Mouse (Mus musculus) heart, adult 18-20 months (tissue): ENCODE data around the gene Mxi1. TPM values are rescaled to one million over a fixed set of nuclear protein-coding genes. Genes with fewer than 3 reads are reported as not detected.

Experiments
- DNase-seq, 2 experiments: peaks; one replicate each; pipeline ENCODE4 v3.0.0; 2021 to 2022; ENCODE audit warnings: mixed read lengths in 1 of 2
- total RNA-seq, 2 experiments: library from RNA; stranded (reverse); gene quantifications; 2 replicates each; pipeline ENCODE4 v1.2.3; 2021

Gene Mxi1
- total RNA-seq, 2 experiments from 2014 or later = 37.8 to 42.7 TPM

DNA sequence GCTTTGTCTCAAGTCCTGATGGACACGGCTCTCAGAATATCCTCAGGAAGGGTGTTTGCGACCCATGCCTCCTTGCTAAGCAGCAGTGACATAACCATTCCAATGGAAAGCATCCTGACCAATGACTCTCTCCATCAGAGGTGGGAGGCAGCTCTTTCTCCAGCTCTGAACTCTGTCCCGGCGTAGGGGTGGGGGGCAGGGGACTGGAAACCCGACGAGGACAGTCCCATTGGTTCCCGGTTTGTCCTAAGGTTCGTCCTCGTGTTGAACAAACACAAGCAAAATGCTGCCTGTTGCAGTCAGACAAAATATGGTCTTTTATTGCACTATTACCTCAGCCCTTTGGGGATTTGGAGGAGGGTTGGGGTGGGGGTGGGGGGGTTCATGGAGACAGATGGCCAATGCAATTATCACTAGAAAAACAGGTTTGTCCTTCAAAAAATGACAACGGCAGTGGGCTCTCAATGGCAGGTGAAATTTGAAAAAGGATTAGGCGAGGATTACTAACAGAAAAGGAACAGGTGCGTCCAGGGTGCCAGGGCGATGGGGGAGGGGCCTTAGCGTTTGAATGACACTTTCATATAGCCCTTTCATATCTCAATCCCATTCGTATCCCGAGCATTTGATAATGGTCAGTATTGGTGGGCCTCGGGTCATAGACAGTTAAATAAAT, 11.0 kb upstream of the Mxi1 start:
- DNase-seq = no peak

DNA sequence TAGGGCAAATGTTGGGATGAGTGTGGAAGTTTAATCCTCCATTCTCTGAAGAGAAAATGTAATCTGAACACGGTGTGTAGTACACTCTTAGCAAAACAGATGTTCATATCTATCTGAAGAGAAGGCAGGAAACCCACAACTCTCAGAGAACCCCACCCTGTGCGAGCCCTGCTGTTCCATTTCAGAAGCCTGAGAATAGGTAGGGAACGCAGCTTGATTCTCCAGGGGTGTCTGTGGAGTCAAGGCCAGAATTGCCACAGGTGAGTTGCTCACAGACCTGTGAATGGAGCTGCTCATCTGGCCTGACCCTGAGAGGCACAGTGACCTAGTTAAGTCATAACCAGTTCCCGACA, 10.5 kb upstream of the Mxi1 start:
- DNase-seq = no peak

DNA sequence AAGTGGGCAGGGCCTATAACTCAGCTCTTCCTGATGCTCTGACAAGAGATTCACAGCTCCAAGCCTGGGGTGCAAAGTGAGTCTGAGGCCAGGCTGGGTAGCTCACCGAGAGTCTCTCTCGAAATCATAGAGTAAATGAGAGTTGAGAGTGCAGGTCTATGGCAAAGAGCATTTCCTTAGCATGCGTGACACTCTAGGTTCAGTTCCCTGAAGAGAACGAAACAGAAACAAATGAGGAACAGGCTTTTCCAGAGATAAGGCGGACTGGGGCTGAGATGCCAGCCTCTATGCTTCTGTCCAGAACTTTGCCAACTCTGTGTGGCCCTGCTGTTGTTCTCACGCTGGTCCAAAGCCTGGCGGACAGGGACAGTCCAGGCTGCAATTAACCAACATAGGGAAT, 6.9 kb upstream of the Mxi1 start:
- no peak for DNase-seq

DNA sequence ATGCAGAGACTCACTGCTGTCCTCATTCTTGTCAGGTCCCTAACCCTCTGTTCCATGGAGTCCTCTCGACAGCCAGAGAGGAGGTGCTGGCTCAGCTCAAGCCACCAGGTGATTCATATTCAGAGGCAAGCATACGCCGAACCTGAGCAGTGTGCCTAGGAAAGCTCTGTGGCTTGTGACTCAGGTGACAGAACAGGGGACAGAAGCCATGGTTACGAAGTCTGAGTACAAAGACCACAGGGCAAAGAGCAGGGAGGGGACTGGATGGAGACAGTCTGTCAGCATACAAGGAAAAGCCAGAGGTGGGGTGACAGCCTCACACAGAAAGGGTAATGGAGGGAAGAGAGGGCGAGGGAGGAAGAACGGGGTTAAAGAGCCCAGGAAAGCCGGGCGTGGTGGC, 4.7 kb upstream of the Mxi1 start:
- no peak for DNase-seq

DNA sequence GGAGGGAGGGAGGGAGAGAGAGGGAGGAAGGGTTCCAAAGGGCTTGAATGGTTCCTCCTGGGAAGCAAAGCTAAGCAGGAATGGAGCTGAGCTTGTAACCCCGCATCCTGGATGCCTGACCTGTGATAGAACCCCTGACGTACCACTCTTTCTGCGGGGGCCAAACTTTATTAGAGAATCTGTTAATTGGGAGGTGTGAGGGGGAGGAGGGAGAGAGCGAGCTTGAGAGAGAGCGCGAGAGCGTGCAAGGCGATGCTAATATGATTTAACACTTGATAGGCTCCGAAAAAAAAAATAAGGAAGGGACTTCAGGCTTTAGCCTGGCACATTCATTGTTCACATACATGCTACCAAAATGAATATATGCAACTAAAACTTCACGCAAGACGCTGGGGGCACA, 3.6 kb upstream of the Mxi1 start:
- no peak for DNase-seq

DNA sequence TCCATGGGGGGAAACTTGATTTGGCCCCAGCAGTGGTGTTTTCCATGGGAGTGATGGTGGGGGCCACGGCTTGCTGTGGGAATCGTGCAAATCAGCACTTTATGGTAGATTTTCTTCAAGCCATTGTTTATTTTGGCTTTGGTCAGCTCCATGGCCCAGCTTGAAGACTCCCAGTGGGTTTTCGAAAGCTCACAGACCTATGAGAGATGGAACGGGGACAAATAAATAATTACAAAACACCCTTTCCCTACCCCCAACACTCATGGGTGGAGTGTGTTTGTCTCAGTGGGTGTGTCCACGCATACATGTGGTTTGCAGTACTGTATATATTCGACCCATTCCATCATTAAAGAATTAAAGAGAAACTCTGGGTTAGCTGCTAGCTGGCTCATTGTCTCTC, 3.1 kb upstream of the Mxi1 start:
- DNase-seq = no peak

DNA sequence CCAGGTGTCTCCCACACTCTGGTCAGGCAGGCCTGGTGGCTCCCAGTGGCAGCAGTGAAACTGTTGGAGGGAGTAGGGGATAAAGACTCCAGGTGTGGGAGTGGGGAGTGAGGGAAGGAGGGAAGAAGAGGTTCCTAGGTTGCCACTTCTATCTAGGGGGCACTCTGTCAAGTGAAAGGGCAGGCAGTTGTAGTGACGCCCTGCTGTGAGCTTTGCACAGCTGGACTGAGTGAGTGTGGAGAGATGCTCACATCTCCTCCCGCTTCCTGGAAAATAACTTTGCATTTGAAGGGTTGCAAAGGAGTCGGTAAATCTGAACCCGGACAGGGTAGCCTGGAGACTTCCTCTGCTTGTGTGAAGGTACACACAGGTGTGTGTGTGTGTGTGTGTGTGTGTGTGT, 687 bp upstream of the Mxi1 start:
- no peak for DNase-seq

DNA sequence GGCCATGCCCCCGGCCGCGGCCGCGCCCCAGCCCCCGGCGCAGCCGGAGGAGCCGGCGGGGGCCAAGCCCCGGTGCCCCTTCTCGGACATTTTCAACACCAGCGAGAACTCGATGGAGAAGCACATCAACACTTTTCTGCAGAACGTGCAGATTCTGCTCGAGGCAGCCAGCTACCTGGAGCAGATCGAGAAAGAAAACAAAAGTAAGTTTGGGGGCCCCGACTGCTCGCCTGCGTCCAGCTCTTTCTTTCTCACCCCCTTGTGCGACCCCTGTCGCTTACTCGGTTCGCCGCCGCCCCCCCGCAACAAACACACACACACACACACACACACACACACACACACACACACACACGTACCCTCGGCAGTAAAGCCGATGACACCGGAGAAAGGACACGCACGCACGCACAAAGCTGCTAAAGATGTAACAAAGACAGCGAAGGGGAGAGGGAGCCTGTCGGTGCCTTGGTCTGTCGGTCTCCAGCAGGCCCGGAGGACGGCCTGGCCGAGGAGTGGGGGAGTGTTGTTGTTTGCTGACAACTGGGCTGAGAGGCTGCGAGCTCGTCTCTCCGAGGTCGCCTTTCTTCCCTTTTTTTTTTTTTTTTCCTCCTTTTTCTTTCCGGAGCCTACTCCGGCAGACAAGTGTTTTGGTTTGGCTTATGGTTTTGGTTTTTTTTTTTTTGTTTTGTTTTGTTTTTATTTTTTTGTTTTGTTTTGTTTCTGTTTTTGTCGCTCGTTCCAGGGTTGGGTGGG, 629 bp downstream of the Mxi1 start:
- peak; percentile 64 to 77 for DNase-seq

DNA sequence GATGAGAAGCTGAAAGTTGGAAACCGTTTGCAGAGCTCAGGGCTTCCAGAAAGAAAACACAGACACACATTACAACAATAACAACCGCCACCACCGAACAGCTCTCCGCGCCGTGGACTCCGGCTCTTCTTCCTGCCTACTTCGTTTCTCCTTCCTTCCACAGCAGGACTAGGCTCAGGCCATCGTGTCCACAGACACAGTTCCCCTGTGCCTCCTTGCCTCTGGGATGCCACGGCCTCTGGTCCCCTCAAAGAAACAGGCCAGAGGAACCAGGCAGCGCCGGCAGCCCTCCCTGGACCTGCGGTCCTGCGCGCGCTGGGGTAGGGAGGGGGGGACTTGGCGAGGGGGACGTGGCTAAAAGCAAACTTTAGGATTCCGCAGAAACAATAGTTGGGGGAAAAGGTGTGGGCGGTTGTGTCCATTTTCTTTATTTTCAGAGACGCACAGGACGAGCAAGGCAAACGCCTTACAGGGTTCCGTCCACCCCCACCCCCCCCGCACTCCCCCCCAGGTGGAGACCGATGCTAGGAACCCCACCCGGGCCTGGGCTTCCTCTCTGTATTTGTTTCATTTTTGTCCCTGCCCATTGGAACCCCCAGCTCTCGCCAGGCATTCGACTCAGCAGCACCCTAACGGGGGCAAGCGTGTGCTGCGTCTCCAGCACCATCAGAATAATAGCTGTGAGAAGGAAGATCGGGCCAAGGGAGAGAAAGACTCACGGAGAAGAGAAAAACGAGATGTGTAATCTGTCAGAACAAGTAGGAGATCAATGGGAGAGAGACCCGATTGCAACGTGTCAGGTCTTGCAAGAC, 1.4 kb downstream of the Mxi1 start:
- peak; percentile 75 to 82 for DNase-seq

DNA sequence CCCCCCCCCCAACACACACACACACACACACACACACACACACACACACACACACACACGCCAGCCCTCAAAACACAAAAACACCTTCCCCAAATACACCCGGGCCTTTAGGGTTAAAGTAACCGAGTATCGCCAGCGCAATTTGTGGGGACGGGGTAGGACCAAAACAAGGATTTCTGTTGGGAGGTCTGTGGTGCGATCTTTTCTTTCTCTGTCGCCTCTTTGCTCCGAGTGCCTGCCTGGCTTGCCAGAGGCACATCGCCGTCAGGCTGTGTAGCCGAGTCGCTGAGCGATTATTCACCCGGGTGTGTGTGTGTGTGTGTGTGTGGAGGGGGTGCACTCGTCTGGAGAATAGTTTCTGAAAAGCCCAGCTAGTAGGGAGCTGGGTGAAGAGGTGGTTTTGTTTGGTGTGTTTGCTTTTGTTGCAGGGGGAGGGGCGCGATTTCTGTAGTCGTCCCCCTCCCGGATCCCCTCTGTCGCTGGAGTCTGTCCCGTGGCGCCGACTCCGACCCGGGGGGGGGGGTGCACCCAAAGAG, 2.1 kb downstream of the Mxi1 start:
- DNase-seq = peak; percentile 78 to 86

DNA sequence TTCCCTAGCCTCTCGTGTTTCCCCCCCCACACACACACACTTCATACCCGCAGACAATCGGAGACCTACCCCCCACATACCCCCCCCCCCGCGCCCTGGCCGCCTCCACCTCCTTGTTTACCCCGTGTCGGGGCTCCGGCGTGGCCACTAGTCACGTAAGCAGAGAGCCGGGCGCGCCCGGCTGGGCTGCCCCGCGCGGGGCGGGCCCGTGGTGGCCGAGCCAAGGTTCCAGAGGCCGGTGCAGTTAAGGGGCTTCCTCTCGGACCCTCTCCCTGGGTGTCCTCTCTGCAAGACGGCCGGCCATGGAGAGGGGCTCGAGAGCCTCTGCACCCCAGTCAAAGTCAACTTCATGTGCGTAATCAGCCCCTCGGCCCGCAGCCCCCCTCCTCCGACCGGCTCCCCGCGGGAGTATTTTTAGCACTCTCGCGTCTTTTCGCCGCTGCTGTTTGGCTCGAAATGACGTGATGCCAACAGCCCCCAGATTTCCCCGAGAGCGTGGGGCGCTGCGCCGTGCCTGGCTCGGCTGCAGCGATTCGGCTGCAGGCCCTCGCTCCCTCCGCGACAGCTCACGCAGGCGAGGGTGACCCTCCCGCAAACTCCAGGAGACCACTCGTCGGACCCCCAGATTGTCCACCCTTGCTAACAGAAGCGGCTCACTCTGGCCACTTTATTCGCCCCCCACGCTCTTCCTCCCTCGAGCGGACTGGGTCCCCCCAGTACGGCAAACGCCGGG, 2.8 kb downstream of the Mxi1 start:
- DNase-seq = peak; percentile 82 to 85

DNA sequence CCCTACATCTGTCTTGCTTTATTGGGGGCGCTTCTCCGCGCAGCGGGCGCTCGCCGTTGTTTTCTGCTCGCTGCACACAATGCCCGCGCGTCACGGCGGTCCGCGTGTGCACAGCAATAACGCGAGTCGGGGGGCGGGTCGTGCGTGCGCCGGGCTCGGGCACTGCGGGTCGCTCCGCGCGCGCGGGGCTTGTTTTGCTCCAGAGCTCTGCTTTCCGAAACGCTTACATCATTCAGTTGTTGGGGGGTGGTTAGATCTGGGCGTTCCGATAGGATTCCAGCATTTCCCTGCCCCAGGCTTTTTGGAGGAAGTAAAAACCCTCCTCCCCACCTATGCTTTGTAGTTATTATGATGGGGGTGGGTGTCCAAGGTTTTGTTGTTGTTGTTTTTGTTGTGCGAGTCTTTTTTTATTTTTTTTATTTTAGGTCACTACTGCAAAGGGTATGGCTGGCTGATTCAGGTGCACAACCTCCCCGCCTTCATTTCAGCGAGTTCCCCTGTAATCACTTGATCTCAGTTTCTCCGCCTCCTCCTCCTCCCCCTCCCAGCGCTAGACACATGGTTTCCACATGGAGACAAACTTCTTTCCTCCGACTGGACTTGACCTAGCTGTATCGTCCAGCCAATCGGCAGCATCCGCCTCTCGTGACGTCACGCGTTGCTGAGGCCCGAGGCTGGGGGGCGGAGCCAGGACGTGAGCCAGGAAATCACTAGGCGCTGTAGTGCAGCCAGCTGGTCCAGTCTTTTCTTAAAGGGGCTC, 3.5 kb downstream of the Mxi1 start:
- DNase-seq = peak; percentile 99 to 100

DNA sequence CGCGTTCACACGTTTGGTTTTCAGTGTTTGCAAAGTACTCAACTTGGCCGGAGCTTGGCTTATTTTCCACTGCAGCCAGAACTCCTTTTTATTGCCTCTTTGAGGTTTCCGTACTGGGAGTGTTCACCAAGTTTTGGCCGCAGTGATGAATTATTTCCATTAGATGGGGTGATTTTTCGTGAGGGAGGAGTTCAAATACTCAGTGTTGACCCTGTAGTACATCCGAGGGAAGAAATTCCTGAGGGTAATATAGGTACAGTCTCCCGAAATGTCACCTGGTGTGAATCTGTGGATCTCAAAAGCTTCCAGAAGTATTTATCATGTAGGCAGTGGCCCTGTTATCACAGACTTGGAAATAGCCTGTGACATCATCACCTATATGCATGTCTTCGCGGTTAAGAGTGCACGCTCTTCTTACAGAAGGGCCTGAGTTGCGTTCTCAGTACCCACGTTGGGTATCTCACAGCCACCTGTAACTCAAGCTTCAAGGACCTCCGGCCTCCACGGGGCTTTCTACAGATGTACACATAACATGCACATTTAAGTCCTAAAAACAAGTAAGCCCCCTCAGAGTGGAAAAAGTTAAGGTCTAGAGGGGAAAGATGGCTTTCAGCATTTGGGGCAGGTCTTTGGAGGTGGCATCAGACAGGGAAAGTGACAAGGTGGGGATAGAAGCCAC, 4.4 kb downstream of the Mxi1 start:
- DNase-seq = no peak

DNA sequence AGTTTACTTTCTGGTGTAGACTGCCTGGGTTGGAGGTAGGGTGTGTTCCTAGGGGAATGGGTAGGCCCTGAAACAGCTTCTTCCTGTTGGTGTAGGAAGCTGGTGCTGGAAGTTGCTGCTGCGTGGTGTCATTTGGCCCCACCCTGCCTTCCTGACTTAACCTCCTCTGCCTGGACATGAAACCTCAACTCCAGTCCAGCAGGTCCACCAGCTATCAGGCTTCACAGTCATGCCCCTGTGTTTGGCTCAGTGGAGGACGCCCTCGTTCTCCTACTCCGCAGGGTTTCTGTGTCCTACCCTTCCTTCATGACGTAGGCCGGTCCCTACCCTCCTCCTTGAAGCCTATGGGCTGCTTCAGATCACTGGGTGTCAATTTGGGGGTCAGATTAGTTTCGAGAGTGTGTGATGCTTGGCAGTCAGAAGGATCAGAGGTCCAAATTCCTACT, 4.9 kb downstream of the Mxi1 start:
- peak in 1 of 2 experiments; percentile 37 for DNase-seq

DNA sequence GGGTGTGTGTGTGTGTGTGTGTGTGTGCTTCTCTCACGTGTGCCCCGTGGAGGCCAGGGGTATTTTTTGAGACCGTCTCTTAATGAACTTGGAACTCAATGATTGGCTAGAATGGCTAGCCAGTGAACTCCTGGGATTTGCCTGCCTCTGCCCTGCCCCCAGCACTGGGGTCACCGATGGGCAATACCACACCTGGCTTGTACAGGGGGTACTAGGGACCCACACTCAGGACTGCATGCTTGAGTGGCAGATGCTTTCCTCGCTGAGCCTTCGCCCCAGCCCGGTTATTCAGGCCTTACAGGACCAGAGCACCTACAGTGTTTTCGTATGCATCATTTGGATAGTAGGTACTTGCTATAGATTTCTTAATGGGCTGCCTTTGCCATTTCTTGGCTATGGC, 5.8 kb downstream of the Mxi1 start:
- no peak for DNase-seq

DNA sequence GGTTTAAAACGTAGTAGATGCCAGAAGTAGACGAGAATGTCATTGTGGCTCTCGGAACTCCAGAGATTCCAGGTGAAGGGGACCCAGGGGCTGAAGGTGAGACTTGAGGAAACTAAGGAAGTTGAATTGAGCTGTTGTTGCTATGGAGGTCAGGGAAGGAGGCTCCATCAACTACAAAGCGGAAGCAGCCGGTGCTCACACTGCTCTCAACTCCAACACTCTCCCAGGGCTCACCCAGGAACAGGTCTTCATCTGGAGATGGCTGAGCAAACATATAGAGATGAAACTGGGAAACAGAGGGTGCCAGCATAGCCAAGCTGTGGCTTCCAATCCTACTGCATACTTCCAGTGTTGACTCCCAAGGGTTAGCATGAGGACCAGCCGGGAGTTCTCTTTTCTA, 6.6 kb downstream of the Mxi1 start:
- no peak for DNase-seq

DNA sequence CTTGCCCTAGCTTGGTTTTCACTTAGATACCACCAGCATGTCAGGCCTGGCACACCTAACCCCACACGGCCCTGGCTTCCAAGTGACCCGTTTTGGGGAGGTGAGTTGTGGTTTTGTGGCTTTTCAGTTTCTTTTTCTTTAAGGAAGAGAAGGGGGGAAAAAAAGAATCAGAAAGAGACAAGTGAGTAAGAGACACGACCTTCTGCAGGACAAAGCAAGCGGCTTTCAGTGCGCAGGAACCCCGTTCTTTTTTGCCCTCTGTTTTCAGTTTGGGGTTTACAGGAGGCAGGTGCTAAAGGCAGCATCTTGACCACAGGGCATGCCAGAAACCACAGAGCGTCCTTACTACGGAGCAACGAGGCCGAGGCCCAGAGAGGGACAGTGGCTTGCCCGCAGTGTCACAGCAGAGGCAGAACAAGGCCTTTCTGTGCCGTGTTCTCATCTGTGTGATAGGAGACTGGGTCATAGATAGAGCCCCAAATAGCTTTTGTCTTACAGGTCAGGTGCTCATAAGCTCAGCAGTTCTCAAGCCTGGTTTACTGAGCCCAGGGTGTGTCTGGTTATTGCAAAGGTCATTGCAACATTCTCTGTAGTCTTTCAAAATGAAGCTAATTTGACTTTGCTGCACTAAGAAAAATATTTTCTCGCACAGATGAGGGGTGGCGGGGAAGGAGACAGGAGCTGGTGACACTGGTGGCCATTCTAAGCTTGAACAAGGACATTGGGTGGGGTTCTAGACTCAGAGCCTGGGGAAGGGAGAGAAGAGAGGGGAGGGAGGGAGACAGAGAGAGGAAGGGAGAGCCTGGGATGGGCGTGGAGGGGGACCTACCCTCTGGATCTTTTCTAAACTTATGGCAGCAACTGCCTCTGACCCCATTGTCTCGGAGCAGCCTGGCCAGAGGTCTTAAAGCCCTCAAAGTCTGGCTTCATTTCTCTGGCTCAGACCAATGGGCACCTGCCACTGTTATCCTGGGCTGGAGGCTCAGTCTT, 8.1 kb downstream of the Mxi1 start:
- DNase-seq = no peak

DNA sequence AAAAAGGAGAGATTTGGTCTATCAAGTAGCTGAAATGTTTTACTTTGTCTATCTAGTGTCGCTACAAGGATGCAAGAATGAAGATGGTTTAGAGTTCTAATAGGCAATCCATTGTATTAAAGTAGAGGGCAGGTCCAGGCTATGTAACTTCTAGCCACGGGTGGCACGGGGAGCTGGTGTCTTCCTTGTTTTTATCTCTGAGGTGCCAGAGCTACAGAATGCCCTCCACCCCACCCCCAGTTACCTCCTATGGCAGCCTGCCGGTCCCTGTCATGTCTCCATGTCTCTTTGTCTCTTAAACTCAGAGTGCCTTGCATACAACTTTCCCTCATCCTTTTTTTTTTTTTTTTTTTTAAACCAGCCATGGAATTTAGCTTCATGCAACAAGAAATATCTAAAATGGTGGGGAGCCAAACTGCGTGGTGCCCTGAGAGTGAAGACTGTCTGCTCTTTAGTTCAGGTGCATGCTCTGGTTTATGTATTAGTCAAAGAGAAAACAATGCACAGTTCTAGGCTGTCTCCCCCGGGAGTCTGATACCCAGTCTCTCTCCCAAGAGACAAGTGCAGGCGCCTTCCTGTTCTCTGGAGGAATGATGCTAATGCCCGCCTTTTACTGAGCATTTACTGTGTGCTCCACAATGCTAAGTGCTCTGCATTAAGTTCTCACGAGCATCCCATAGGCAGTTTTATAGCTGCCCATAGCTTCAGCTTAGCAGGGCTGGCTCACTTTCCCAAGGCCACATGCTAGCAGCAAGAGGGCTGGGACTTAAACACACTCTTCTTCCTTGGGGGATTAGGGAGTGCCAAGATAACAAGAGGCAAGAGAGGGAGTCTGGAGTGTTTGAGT, 10.2 kb downstream of the Mxi1 start:
- peak in 1 of 2 experiments; percentile 41 for DNase-seq

DNA sequence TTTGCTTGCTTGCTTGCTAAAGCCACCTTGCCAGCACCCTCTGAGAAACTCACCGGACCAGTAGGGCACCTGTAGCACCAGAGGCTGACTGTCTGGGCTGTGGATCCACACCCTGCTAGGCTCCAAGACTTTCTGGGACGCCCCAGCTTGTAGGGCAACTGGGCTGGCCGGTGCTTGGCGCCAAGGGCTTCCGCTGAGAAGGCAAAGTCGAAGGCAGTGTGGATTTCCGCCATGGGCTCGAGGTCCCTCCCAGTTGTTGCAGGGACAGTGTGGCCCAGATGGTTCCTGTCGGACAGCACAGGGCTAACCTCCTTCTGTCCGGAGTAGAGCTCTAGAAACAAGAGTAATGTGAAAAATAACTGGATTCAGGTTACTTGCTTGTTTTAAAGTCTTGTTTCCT, 11.0 kb downstream of the Mxi1 start:
- DNase-seq = peak; percentile 73 to 82
